Mouse (Mus musculus) embryonic fibroblast, embryonic 13.5 days (primary cell): ENCODE measurements around the gene Ube2q1.

Source experiments
- CTCF ChIP-seq: IDR thresholded peaks from 2 replicates; pipeline ENCODE4 v1.5.1; 2011; ENCODE audit warnings: mild to moderate bottlenecking, control low read depth, low read length, moderate library complexity, borderline replicate concordance; ENCODE audit not compliant: insufficient read depth
- POLR2A ChIP-seq: IDR thresholded peaks from 2 replicates; pipeline ENCODE4 v1.6.1; 2011; ENCODE audit warnings: low read depth, mild to moderate bottlenecking, control low read depth, low read length, moderate library complexity

GRCm38 (mm10) chr3:89780102-89780501, 6.7 kb downstream of the Ube2q1 start:
- TF ChIP-seq POLR2A: no peak
- no peak for TF ChIP-seq CTCF
